Mouse (Mus musculus) embryonic facial prominence, embryonic 14.5 days (tissue): ENCODE results near the gene Llph. TPM values are rescaled to one million over a fixed set of nuclear protein-coding genes. Genes with fewer than 3 reads are reported as not detected.

ENCODE experiments used
- ATAC-seq: fragments of 200-750 bp; cut with Nextera tagmentation; 2 replicates; pipeline ENCODE4 v1.8.0; 2017; ENCODE audit warnings: low read depth, moderate number of reproducible peaks, moderate TSS enrichment
- DNase-seq: peaks from one replicate; pipeline ENCODE4 v3.0.0-alpha.2; 2015; ENCODE audit warnings: low spot score
- H3K27ac ChIP-seq: fragments of 300-500 bp; sonication (generic); replicated peaks from 2 replicates; pipeline ENCODE4 v1.5.1; 2014; ENCODE audit warnings: low read depth, mild to moderate bottlenecking, low read length, moderate library complexity
- H3K27me3 ChIP-seq: fragments of 300-500 bp; sonication (generic); replicated peaks from 2 replicates; pipeline ENCODE4 v1.6.1; 2014; ENCODE audit warnings: low read length; ENCODE audit not compliant: control insufficient read depth, insufficient read depth
- H3K36me3 ChIP-seq: fragments of 300-500 bp; sonication (generic); 2 replicates; pipeline ENCODE4 v1.6.1; 2014; ENCODE audit warnings: low read length, mixed read lengths; ENCODE audit not compliant: control insufficient read depth, insufficient read depth
- H3K4me1 ChIP-seq: fragments of 300-500 bp; sonication (generic); 2 replicates; pipeline ENCODE4 v1.6.1; 2014; ENCODE audit warnings: antibody characterized with exemption, low read length; ENCODE audit not compliant: control insufficient read depth, insufficient read depth
- H3K4me2 ChIP-seq: fragments of 300-500 bp; sonication (generic); 2 replicates; pipeline ENCODE4 v1.6.1; 2014; ENCODE audit warnings: low read depth, mild to moderate bottlenecking, low read length, moderate library complexity, mixed read lengths
- H3K4me3 ChIP-seq: fragments of 300-500 bp; sonication (generic); 2 replicates; pipeline ENCODE4 v1.5.1; 2014; ENCODE audit warnings: low read depth, mild to moderate bottlenecking, low read length
- H3K9ac ChIP-seq: fragments of 300-500 bp; sonication (generic); 2 replicates; pipeline ENCODE4 v1.6.1; 2014; ENCODE audit warnings: low read depth, mild to moderate bottlenecking, low read length, moderate library complexity, mixed read lengths
- H3K9me3 ChIP-seq: fragments of 300-500 bp; sonication (generic); 2 replicates; pipeline ENCODE4 v1.6.1; 2016; ENCODE audit warnings: low read length; ENCODE audit not compliant: control insufficient read depth
- WGBS: fragments of 180-500 bp; shearing (Covaris S2); extraction: QIAGEN DNeasy Blood & Tissue Kit; methylation state at CpG from one replicate; pipeline ENCODE4 v1.1.7; 2014; 5-methylcytosine and 5-hydroxymethylcytosine counted together
- polyA plus RNA-seq: library from polyadenylated mRNA; unstranded; fragments of >200 nt; fragmentation: Nextera tagmentation; extraction: Ambion mirVana; gene quantifications from 2 replicates; pipeline ENCODE4 v1.2.1, GENCODE M21; 2014

Gene Llph
- polyA plus RNA-seq, 1 experiment from 2014 or later = 44.4 TPM

DNA sequence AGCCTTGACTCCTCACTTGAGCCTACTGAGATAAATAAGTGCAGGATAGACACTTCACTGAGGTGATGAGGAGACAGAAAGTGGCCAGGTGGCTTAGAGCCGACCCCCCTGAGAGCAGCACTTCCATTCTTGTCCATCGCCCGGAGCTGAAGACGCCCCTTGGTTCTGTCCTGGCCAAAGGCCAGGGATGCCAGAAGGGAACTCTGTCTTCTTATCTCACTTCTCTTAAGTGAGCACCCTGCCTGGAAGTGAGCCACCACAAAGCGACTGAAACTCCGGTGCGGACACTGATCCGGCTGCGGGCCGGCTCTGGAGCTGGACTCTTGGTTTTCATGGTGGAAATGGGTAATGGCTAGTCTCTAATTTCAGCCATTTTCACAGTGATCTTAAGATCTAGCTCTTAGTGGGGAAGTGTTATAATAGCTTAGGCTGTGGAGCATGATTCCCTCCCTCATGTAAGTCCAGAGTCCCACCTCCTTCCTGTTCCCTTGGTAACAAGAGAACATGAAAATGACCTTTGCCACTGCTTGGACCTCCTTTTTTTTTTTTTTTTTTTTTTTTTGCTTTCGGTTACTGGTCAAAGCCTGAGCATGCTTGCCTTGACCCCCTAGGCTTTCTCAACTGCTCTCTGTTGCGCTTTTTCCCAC lies 52.7 kb downstream of the Llph start:
- no peaks in the 10 kb centered on the region for H3K4me1 ChIP-seq
- DNase-seq (no peak), ATAC-seq (no peak)
- WGBS = 71% methylated on average over 12 of the region's 12 CpGs
- no peak overlapping the region for H3K27ac ChIP-seq
- H3K9me3 ChIP-seq = no peaks in the 10 kb centered on the region
- H3K9ac ChIP-seq = no peak overlapping the region
- H3K27me3 ChIP-seq = no peaks in the 10 kb centered on the region
- no peak overlapping the region for H3K4me2 ChIP-seq
- no peaks in the 10 kb centered on the region for H3K36me3 ChIP-seq
- no peak overlapping the region for H3K4me3 ChIP-seq

DNA sequence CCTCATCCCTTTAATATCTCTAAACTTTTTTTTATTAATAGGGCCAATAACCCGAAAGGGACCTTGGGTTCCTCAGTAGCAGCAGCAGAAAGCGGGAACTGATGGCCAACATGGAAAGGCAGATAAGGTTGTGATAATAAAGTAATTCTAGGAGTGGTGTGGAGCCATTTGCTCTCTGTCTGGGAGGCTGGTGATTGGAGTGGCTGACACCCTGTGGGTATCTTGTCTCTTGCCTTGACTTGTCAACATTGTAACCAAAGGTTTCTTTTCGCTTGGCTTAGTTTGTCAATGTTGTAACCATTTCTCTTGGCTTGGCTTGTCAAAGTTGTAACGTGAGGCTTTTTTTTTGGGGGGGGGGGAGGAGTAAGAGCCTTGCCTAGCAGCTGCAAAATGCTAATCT lies 53.5 kb downstream of the Llph start:
- no peaks in the 10 kb centered on the region for H3K36me3 ChIP-seq
- no peak overlapping the region for H3K27ac ChIP-seq
- no peak overlapping the region for H3K9ac ChIP-seq
- H3K27me3 ChIP-seq = no peaks in the 10 kb centered on the region
- ATAC-seq (no peak), DNase-seq (no peak)
- H3K4me2 ChIP-seq = no peak overlapping the region
- no peaks in the 10 kb centered on the region for H3K9me3 ChIP-seq
- H3K4me1 ChIP-seq = no peaks in the 10 kb centered on the region
- WGBS = 73% methylated on average over 4 of the region's 4 CpGs
- no peak overlapping the region for H3K4me3 ChIP-seq

DNA sequence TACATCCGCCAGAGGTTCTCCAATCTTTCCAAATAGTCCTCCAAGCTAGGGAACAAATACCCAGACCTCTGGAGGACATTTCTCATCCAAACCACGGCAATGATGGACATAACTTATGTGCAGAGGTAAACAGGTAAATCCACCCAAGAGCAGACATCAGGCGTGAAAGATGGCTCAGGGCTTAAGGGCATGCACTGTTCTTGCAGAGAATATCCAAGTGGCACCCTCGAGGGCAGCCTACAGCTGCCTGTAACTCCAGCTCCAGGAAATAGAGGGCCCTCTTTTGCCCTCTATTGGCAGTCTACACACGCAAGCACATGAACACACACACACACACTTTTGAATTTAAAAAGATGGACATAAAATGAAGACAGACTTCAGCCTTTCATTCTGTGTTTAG lies 54.8 kb downstream of the Llph start:
- no peak overlapping the region for H3K4me2 ChIP-seq
- no peak overlapping the region for H3K4me3 ChIP-seq
- H3K9me3 ChIP-seq = no peaks in the 10 kb centered on the region
- H3K27ac ChIP-seq = no peak overlapping the region
- no peaks in the 10 kb centered on the region for H3K36me3 ChIP-seq
- no peaks in the 10 kb centered on the region for H3K4me1 ChIP-seq
- no peaks in the 10 kb centered on the region for H3K27me3 ChIP-seq
- 81% methylated on average over 5 of the region's 5 CpGs for WGBS
- DNase-seq = no peak
- ATAC-seq = no peak
- H3K9ac ChIP-seq = no peak overlapping the region

Other genes with a start within 250 kb of the Llph start
- 6.6 and 8.0 TPM in 2 replicates for gene Helb, start 114.1 kb upstream of the Llph start, polyA plus RNA-seq
- gene Tmbim4, start 25.5 kb upstream of the Llph start, polyA plus RNA-seq = 105 and 122 TPM in 2 replicates
- gene Irak3, start 24.9 kb upstream of the Llph start, polyA plus RNA-seq = 4.1 and 4.2 TPM in 2 replicates
- 11.1 and 18.0 TPM in 2 replicates for gene Hmga2, start 249.4 kb downstream of the Llph start, polyA plus RNA-seq